Mouse (Mus musculus) limb, embryonic 14.5 days (tissue): ENCODE data around the gene Lalba. TPM values are rescaled to one million over a fixed set of nuclear protein-coding genes. Genes with fewer than 3 reads are reported as not detected.

ENCODE experiments used
- ATAC-seq: fragments of 200-750 bp; cut with Nextera tagmentation; 2 replicates; pipeline ENCODE4 v1.8.0; 2017; ENCODE audit warnings: low read depth, moderate number of reproducible peaks, moderate TSS enrichment; ENCODE audit not compliant: low FRiP score
- DNase-seq: peaks from one replicate; pipeline ENCODE4 v3.0.0-alpha.2; 2015; ENCODE audit warnings: low spot score
- H3K27ac ChIP-seq: fragments of 300-500 bp; sonication (generic); replicated peaks from 2 replicates; pipeline ENCODE4 v1.5.1; 2014; ENCODE audit warnings: low read depth, mild to moderate bottlenecking, low read length, moderate library complexity, mixed read lengths
- H3K27me3 ChIP-seq: fragments of 300-500 bp; sonication (generic); 2 replicates; pipeline ENCODE4 v1.6.1; 2014; ENCODE audit warnings: low read length, mixed read lengths; ENCODE audit not compliant: control insufficient read depth, insufficient read depth
- H3K36me3 ChIP-seq: fragments of 300-500 bp; sonication (generic); 2 replicates; pipeline ENCODE4 v1.6.1; 2014; ENCODE audit warnings: mild to moderate bottlenecking, low read length, moderate library complexity, mixed read lengths; ENCODE audit not compliant: control insufficient read depth, insufficient read depth
- H3K4me1 ChIP-seq: fragments of 300-500 bp; sonication (generic); 2 replicates; pipeline ENCODE4 v1.6.1; 2014; ENCODE audit warnings: antibody characterized with exemption, low read length, mixed read lengths; ENCODE audit not compliant: control insufficient read depth, insufficient read depth
- H3K4me2 ChIP-seq: fragments of 300-500 bp; sonication (generic); replicated peaks from 2 replicates; pipeline ENCODE4 v1.6.1; 2014; ENCODE audit warnings: low read depth, mild to moderate bottlenecking, low read length, moderate library complexity; ENCODE audit not compliant: severe bottlenecking
- H3K4me3 ChIP-seq: fragments of 300-500 bp; sonication (generic); replicated peaks from 2 replicates; pipeline ENCODE4 v1.5.1; 2014; ENCODE audit warnings: low read length
- H3K9ac ChIP-seq: fragments of 300-500 bp; sonication (generic); 2 replicates; pipeline ENCODE4 v1.6.1; 2014; ENCODE audit warnings: mild to moderate bottlenecking, low read depth, low read length, moderate library complexity; ENCODE audit not compliant: severe bottlenecking
- H3K9me3 ChIP-seq: fragments of 300-500 bp; sonication (generic); 2 replicates; pipeline ENCODE4 v1.6.1; 2016; ENCODE audit warnings: low read length; ENCODE audit not compliant: control insufficient read depth
- POLR2A ChIP-seq: fragments of 200-500 bp; IDR thresholded peaks from 2 replicates; pipeline ENCODE4 v1.8.0; 2012; ENCODE audit warnings: inconsistent platforms, mild to moderate bottlenecking, moderate library complexity, borderline replicate concordance; ENCODE audit not compliant: insufficient read depth, insufficient read length; ENCODE audit errors: extremely low read depth
- WGBS: fragments of 180-500 bp; shearing (Covaris S2); extraction: QIAGEN DNeasy Blood & Tissue Kit; methylation state at CpG from one replicate; pipeline ENCODE4 v1.1.7; 2014; 5-methylcytosine and 5-hydroxymethylcytosine counted together
- polyA plus RNA-seq, 2 experiments: library from polyadenylated mRNA; depleted of rRNA in 1 of 2; stranded (reverse) in 1 of 2; unstranded in 1 of 2; fragments of >200 nt; fragmentation: Nextera tagmentation in 1 of 2; extraction: Ambion mirVana in 1 of 2; gene quantifications; 2 replicates each; pipeline versions ENCODE4 v1.2.1 to v1.2.3; 2012 to 2014

Lalba gene
- polyA plus RNA-seq, 2 experiments = 0.14 TPM; not detected in 1

DNA sequence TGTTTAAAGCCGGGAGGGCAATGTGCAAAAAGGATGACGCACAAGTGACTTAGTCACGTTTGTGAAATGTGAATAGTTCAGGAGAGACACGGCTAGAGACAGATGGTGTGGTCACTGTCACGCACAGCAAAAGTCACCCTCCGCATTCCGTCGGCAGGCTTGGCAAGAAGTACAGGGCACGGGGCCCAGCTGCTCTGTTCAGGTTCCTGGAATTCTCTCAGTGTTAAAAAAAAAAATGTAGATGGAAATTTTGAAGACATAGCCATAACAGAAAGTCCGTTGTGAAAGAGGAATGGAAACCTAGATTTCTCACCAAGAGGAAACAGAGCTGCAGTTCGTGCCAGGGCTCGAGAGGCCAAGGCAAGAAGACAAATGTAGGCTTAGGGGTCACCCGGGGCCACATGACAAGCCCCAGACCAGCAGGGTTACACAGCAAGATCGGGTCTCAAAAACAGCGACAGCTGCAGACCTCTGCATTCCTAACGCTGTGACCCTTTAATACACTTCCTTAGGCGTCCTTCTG lies 30.3 kb upstream of the Lalba start:
- WGBS = 50% methylated on average over 17 of the region's 17 CpGs
- H3K4me1 ChIP-seq = peaks cover 8% of the 10 kb centered on the region
- no peak for TF ChIP-seq POLR2A
- H3K9ac ChIP-seq = no peak overlapping the region
- peaks cover 6% of the 10 kb centered on the region for H3K36me3 ChIP-seq
- H3K4me2 ChIP-seq = no peak overlapping the region
- 0 out of 2 replicates have a peak, but pooled peaks have one; percentile 36 for ATAC-seq
- H3K9me3 ChIP-seq = no peaks in the 10 kb centered on the region
- peak overlapping the region; percentile 27; the same call in 1 of the 2 replicates for H3K27ac ChIP-seq
- DNase-seq = peak; percentile 38
- H3K4me3 ChIP-seq = no peak overlapping the region
- no peaks in the 10 kb centered on the region for H3K27me3 ChIP-seq

GRCm38 (mm10) chr15:98512232-98512631 lies 29.7 kb upstream of the Lalba start:
- 73% methylated on average over 8 of the region's 8 CpGs for WGBS
- Histone ChIP-seq H3K9ac (no peak overlapping the region), H3K9me3 (no peaks in the 10 kb centered on the region), H3K36me3 (no peaks in the 10 kb centered on the region), H3K4me2 (no peak overlapping the region), H3K27ac (no peak overlapping the region), H3K4me1 (peaks cover 8% of the 10 kb centered on the region), H3K27me3 (no peaks in the 10 kb centered on the region), H3K4me3 (no peak overlapping the region)
- TF ChIP-seq POLR2A = no peak
- no peak for DNase-seq
- no peak for ATAC-seq

DNA sequence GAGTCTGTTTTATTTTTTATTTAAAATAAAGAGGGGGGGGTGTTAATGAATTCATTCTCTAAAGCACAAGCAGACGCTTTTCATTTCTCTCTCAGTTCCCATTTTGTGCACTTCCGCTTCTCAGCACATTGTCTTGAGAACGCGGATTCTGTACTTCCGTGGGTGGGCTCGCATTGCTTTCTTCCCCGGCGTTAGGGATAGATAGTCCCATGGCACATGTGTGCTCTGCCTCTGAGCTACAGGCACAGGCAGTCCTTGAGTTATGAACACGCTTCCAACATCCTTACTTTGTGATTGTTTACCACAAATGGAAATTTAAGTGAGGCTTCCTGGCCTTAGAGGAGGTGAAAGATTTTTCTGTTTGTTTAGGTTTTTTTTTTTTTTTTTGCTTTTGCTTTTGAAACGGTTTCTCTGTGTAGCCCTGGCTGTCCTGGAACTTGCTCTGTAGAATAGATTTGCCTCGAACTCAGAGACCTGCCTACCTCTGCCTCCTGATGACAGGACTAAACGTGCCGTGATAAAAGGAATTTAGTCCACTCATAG lies 28.9 kb upstream of the Lalba start:
- H3K36me3 ChIP-seq = no peaks in the 10 kb centered on the region
- DNase-seq (no peak), ATAC-seq (no peak)
- H3K9me3 ChIP-seq = no peaks in the 10 kb centered on the region
- no peak overlapping the region for H3K27ac ChIP-seq
- no peaks in the 10 kb centered on the region for H3K27me3 ChIP-seq
- no peak overlapping the region for H3K4me2 ChIP-seq
- H3K9ac ChIP-seq = no peak overlapping the region
- TF ChIP-seq POLR2A = no peak
- WGBS = 72% methylated on average over 13 of the region's 13 CpGs
- no peak overlapping the region for H3K4me3 ChIP-seq
- peaks cover 8% of the 10 kb centered on the region for H3K4me1 ChIP-seq

DNA sequence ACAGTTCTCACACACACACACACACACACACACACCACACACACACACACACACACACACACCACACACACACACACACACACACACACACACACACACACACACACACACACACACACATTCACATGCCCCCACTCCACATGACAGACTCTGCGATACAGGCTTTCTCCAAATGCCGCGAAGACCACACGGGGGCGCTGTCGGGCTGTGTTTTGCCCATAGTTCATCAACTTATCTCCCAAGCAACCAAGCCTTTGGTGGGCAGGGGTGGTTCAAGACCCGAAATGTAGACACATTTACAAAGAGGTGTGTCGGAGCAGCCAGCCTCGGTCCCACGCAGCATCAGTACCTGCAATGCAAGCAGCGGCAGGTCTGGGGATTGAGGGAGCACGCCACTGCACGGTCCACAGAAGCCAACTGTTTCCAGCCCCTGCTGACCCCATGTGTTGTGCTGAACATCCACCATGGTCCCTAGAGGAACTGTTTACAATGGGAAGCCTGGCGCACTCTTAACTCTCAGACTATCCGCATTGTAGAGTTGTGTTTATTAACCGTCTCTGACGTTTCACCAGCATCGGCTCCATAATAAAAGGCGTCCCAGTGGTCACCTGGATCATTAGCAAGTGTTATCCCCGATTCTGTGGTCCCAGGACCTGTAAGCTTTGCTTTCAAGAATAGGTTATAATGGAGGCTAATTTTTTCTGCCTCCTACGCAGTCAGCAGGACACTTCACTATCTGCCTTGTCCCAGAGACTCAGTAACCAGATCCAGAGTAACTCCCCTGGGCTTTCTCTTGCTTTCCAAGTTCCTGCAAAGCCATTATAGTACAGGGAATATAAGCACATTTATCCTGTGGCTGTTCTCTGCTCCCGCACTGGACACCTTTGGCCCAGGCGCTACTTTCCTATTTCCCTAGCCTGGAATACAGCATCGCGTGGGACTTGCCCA lies 28.2 kb upstream of the Lalba start:
- Histone ChIP-seq H3K27ac (no peak overlapping the region), H3K27me3 (no peaks in the 10 kb centered on the region), H3K4me1 (peaks cover 8% of the 10 kb centered on the region), H3K9me3 (no peaks in the 10 kb centered on the region), H3K36me3 (no peaks in the 10 kb centered on the region), H3K4me3 (peak overlapping the region; percentile 17; the same call in 1 of the 2 replicates), H3K4me2 (peak overlapping the region; percentile 44), H3K9ac (no peak overlapping the region)
- TF ChIP-seq POLR2A = no peak
- peak; percentile 51 for ATAC-seq
- 20% methylated on average over 25 of the region's 25 CpGs for WGBS
- DNase-seq = peak; percentile 78

DNA sequence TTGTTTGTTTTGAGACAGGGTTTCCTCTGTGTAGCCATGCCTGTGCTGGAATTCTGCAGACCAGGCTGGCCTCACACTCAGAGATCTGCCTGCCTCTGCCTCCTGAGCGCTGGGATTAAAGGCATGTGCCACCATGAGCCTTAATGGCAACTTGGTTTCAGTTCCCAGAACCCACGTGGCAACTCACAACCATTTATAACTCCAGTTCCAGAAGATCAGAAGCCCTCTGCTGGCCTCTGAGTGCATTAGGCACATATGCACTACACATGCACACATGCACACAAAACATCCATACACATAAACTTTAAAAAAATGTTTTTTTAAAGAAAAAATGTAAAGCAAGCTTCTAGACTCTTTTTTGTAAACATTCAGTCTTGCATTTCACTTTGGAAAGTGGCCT lies 26.9 kb upstream of the Lalba start:
- Histone ChIP-seq H3K4me3 (no peak overlapping the region), H3K9me3 (no peaks in the 10 kb centered on the region), H3K27ac (no peak overlapping the region), H3K27me3 (no peaks in the 10 kb centered on the region), H3K36me3 (no peaks in the 10 kb centered on the region), H3K4me1 (peaks cover 11% of the 10 kb centered on the region), H3K4me2 (no peak overlapping the region), H3K9ac (no peak overlapping the region)
- ATAC-seq (no peak), DNase-seq (no peak)
- no peak for TF ChIP-seq POLR2A
- WGBS = 62% methylated on average over 2 of the region's 2 CpGs
